Mouse (Mus musculus) cortical plate, adult 2 months (tissue): Measurements from ENCODE around the gene Bcar1.

Experiments
- CTCF ChIP-seq: fragments of 200-500 bp; IDR thresholded peaks from 2 replicates; pipeline ENCODE4 v1.5.1; 2011; ENCODE audit warnings: mild to moderate bottlenecking, control low read depth, low read length; ENCODE audit not compliant: insufficient read depth; ENCODE audit errors: extremely low read depth
- POLR2A ChIP-seq: fragments of 200-500 bp; IDR thresholded peaks from 2 replicates; pipeline ENCODE4 v1.6.1; 2011; ENCODE audit warnings: mild to moderate bottlenecking, low read length, control low read depth; ENCODE audit not compliant: insufficient read depth; ENCODE audit errors: extremely low read depth

DNA sequence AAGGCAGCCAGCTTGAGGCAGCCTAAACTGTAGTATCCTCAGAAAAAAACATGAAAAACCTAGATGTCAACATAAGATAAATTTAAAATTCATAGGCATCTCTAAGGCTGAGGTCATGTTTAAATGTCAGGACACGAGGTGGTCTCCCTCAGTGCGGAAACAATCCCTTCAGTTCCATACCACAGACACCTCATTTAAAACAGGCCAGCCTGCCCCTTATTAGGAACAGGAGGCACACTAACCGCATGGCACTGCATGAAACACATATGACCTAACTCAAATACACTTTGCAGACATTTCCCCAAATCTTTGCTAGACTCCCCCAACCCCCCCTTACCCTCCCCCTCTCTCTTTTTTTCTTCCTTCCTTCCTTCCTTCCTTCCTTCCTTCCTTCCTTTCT, 44.9 kb upstream of the Bcar1 start:
- TF ChIP-seq CTCF (no peak), POLR2A (no peak)
